Mouse (Mus musculus) hematopoietic stem cell, adult 5-6 weeks (primary cell): ENCODE data around the gene Cntn4. TPM values are rescaled to one million over a fixed set of nuclear protein-coding genes. Genes with fewer than 3 reads are reported as not detected.

Experiments
- ATAC-seq, 2 experiments: fragments of 125-278 bp in 1 of 2; replicated peaks in 1 of 2; 2 replicates each; pipeline ENCODE4 v1.8.0; 2016 to 2017; ENCODE audit warnings: inconsistent platforms in 2 of 2, mild to moderate bottlenecking in 2 of 2, moderate number of reproducible peaks in 2 of 2, low read depth in 1 of 2, moderate TSS enrichment in 1 of 2; ENCODE audit not compliant: low FRiP score in 2 of 2, poor library complexity in 2 of 2, severe bottlenecking in 2 of 2, insufficient read depth in 1 of 2, low TSS enrichment in 1 of 2
- total RNA-seq: library from RNA; stranded (forward); fragments of 172-1452, 232-1000 nt; gene quantifications from 2 replicates; pipeline ENCODE4 v1.2.3, GENCODE M21; 2017

Gene Cntn4
- not detected in 2 replicates for total RNA-seq

- ATAC-seq, result no peak; a peak in 1 of 4 replicates
These were observed at the start of gene Cntn4 for GRCm38 (mm10) chr6:105677149-105678031. Cntn4 (plus strand) TSS chr6:105677660.

GRCm38 (mm10) chr6:105674276-105674675, 3.2 kb upstream of the Cntn4 start:
- ATAC-seq, result no peak

- no peak for ATAC-seq
These were observed 2.4 kb upstream of the Cntn4 start for GRCm38 (mm10) chr6:105675099-105675498.

GRCm38 (mm10) chr6:105676637-105677036, 823 bp upstream of the Cntn4 start:
- no peak for ATAC-seq

GRCm38 (mm10) chr6:105678778-105679177, 1.3 kb downstream of the Cntn4 start:
- no peak for ATAC-seq

- no peak for ATAC-seq
These were observed 4.0 kb downstream of the Cntn4 start for GRCm38 (mm10) chr6:105681496-105681895.

- no peak for ATAC-seq
These were observed 5.8 kb downstream of the Cntn4 start for GRCm38 (mm10) chr6:105683251-105683650.

GRCm38 (mm10) chr6:105684123-105684522, 6.7 kb downstream of the Cntn4 start:
- no peak for ATAC-seq

- no peak for ATAC-seq
These were observed 10.7 kb downstream of the Cntn4 start for GRCm38 (mm10) chr6:105688195-105688594.

- ATAC-seq, result no peak
These were observed 64.6 kb downstream of the Cntn4 start for GRCm38 (mm10) chr6:105742026-105742425.

- no peak for ATAC-seq
These were observed 103.2 kb downstream of the Cntn4 start for GRCm38 (mm10) chr6:105780616-105781015.

- ATAC-seq, result no peak
These were observed 111.0 kb downstream of the Cntn4 start for GRCm38 (mm10) chr6:105788462-105788861.

- ATAC-seq, result no peak
These were observed 157.6 kb downstream of the Cntn4 start for GRCm38 (mm10) chr6:105835099-105835498.

GRCm38 (mm10) chr6:105847296-105847695, 169.8 kb downstream of the Cntn4 start:
- no peak for ATAC-seq

GRCm38 (mm10) chr6:105892838-105893237, 215.4 kb downstream of the Cntn4 start:
- no peak for ATAC-seq

GRCm38 (mm10) chr6:105938485-105938884, 261.0 kb downstream of the Cntn4 start:
- no peak for ATAC-seq

- ATAC-seq, result no peak
These were observed 261.8 kb downstream of the Cntn4 start for GRCm38 (mm10) chr6:105939303-105939702.

GRCm38 (mm10) chr6:105940591-105940990, 263.1 kb downstream of the Cntn4 start:
- ATAC-seq, result no peak

- ATAC-seq, result no peak
These were observed 314.0 kb downstream of the Cntn4 start for GRCm38 (mm10) chr6:105991492-105991891.
